Mouse (Mus musculus): ENCODE results near the gene Rgs6.

The Rgs6 gene

DNA sequence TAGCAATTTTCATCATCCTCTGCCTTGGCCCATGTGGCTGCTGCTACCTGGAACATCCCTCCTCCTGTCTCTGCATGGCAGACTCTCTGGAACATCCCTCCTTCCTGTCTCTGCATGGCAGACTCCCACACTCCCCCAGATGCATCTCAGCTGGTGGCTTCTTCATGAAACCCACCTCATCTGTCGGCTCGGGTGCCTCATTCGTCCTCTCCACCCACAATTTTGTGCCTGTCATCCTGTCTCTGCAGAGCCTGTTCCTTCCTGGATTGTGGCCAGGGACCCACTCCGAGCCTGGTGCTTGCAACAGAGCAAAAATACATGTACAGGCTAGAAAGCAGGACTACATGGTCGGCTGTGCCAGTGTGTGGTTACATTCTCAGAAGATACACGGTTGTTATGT, 168.7 kb downstream of the Rgs6 start:
- no peak for DNase-seq (ENCODE audit: low spot score in 2 of 2)

DNA sequence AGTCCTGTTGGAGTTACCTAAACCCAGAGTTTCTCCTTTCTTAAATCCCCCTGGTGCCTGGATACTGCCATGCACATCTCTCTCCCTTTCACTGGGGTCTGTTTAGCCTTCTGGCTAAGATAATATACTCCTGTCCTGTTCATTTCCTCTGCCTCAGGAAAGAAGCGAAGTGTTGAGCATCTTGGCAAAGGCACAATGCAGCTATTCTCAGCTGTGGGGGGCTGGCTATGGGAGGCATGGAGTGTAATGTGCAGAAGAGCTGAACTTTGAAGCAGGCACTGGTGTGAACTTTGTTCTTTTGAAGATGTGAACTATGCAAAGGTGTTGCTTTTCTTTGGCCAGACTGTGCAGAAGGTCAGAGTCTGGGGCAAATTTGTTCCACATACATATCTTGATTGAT, 169.3 kb downstream of the Rgs6 start:
- no peak for DNase-seq (ENCODE audit: low spot score in 2 of 2)

DNA sequence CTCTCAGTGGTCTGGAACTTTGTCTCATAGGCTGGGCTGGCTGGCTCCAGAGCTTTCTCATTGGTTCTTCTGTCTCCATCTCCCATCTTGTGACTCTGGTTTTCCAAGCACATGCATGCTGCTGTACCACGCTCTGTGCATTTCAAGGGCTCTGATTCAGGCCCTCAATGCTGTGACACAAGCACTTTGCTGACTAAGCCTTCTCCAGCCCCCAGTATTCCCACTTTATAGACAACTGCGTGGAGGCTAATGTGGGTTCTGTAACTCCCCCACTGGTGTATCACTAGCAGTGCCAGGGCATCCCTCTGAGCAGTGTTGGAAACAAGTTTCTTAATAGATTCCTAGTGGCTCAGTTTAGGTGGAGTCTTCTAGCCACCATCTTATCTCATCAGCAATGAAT, 174.0 kb downstream of the Rgs6 start:
- DNase-seq (ENCODE audit: low spot score in 2 of 2) = no peak

DNA sequence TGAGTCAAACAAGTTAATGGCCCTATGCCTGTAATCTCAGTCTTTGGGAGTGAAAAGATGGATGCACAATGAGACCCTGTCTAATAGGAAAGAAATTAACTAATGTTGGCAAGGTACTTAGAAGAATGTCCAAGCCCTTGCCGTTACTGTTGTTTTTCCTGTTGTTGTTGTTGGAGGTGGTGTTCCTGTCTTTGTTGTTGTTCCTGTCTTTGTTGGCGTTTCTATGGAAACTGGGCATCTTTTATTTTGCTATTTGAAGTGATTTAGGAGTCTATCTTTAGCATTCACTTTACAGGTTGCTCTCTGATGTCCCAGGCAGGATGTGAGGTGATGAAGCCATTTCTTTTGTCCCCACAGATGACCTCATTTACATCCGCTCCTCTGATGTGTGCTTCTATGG, 180.6 kb downstream of the Rgs6 start:
- DNase-seq (ENCODE audit: low spot score in 2 of 2) = no peak

DNA sequence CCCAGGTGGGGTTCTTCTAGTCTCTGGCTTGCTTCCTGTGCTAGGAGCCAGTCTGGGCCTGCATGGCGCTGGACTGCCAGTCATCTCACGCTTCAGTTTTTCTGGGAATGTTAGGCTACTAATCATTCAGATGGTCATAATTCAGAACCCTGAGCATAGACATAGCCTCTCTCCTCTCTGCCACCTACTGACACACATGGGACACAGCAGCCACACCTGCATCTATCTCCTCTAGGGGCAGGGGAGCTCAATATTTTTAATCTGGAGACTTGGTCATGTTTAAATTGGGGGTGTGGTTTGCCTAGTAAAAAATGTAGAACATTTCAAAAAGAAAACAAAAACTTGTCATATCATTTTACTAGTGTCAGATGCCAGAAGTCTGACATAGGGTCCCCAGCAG, 184.1 kb downstream of the Rgs6 start:
- DNase-seq (ENCODE audit: low spot score in 2 of 2) = no peak

DNA sequence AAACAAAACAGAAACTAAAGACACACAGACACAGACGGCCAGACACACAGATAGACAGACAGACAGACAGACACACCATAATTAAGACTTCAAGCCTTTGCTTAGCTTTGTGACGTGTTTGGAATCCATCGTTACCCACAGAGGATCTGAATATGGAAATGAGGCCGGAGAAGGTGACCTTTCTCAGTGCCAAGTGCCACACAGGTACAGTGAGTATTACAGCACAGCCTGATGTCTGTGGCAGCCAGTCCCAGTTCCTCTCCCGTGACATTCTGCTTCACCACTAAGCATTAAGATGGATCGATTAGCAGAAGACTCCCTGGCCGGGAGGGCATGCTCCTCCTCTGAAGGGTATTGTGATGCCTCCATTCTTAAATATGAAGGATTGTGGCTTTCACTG, 186.5 kb downstream of the Rgs6 start:
- DNase-seq (ENCODE audit: low spot score in 2 of 2) = no peak

DNA sequence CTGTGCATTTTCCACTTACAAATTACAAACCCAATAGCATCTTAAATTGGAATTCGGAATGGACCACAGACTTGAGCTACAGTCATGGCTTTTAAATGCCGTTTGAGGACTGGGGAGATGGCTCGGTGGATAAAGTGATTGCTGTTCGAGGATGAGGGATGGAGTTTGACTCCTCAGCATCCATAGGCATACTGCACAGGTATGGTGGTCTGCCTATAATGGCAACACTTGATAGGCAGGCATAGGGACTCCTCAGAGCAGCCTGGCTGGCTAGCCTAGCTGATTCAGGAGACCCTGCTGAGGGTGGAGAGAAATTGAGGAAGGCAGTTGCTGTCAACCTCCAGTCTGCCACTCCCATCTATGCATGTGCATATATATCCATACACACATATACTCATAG, 188.6 kb downstream of the Rgs6 start:
- no peak for DNase-seq (ENCODE audit: low spot score in 2 of 2)

DNA sequence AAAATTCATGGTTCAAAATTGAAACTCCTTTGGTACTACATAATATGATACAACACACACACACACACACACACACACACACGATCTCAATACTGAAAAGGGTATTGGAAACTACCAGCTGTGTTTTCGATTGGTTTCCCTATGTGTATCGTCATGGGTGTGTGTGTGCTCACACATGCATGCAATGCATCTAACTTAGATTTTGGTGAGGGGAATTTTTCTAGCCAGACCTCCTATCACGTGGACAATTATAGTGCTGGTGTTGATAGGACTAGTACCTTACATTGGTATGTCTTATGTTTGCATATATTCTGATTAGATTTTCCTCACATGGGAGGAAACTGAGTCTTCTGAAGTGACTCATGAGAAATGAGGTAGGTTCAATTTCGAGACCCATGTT, 192.8 kb downstream of the Rgs6 start:
- DNase-seq (ENCODE audit: low spot score in 2 of 2) = no peak

DNA sequence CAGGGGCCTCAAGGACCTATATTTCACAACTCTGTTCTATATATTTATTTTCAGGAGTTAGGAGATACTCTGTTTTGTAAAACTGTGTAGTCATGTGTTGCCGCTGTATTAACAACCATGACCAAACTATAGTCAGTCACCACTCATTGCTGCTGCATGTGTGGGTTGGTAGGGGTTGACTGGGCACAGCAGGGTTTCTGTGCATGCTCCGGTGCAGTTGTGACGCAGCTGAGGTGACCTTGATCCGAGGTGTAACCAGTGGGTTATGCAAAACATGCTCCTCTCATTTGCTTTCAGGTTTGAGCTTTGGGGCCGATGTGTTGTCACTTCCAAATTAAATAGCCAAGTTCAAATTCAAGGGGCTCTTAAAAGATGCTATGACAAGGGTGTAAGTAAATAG, 193.3 kb downstream of the Rgs6 start:
- no peak for DNase-seq (ENCODE audit: low spot score in 2 of 2)

DNA sequence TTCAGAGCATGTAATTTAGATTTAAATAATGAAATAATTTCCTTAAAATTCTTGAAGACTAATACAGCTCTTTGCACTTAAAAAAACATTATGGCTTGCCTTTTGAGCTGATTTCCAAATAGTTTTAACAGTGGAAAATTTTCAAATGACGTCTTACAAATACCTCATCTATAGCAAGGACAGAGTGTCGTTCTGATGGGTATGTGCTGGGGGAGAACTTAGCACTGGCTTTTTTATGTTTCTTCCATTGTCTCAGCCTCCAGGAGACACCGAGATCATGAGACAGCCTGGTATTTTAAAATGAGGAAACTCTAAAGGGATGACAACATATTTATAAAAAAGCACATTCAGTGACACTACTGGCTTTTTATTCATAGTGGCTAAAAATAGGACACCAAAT, 204.0 kb downstream of the Rgs6 start:
- no peak for DNase-seq (ENCODE audit: low spot score in 2 of 2)

DNA sequence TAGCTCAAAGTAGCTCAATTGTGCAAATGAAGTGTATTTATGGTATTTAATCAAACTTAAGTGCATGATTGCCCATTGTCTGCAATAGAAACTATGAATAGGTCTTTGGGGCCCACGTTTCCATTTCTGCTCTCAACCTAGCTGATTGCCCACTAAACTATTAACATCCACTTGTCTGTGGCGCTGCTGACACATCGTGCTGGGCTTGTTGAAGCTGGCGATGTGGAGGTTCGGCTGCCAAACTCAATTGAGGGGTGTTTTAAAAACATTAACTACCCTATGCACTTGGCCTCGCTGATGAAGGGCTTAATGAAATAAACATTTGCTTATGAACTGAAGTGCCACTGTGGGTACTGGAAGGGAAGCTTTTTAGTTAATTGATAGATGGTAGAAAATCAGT, 211.8 kb downstream of the Rgs6 start:
- DNase-seq (ENCODE audit: low spot score in 2 of 2) = no peak

DNA sequence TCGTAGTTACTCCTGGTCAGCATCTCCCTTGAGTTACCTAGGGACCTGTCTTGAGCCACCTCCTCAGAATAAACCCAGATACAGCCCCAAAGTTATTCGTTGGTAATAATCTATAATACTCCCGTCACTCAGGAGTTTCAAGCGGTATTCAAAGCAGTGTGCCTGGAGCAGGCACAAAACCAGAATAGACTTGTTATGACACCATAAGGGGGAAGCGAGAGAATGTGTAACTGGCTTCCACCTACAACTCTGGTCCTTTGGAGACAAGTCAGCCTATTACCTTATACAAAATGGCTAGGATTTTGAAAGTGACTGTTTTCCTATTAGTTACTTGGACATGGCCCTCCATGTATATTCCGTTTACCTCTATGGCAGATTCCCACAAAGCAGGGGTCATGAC, 213.6 kb downstream of the Rgs6 start:
- no peak for DNase-seq (ENCODE audit: low spot score in 2 of 2)

DNA sequence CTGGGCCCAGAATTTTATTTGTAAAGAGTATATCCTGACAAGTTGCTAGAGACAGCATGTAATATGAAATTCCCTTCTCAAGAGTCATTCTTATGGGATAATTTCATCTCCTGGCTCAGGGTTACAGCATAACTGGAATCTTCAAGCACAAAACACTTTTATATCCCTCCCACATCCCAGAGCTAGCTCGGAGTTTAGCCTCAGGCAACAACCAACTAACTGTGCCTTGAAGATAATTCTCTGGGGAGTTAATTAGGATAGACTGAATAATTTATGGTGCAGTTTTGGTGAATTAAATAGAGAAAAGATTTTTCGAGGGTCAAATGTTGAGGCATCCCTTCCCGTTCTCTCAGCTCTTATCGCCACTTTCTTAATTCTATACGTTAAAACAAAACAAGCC, 214.6 kb downstream of the Rgs6 start:
- DNase-seq (ENCODE audit: low spot score in 2 of 2) = no peak

DNA sequence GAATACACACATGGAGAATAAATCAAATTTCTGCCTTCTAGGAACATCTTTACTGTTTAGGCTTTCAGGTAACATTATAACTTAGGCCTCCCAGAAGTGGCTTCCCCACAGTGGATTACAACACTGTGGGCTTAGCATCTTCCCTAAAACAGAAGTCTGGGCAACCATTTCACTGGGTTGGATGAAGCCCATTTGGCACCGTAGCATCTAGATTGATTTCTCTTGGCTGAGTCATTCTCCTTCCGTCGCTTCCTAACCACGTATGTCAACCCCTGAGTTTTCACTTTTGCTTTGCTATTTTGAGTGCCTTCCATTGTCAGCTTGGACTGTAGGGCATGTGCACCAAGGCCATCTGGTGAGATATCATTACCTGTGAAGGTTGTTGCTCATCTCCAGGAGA, 217.1 kb downstream of the Rgs6 start:
- no peak for DNase-seq (ENCODE audit: low spot score in 2 of 2)

DNA sequence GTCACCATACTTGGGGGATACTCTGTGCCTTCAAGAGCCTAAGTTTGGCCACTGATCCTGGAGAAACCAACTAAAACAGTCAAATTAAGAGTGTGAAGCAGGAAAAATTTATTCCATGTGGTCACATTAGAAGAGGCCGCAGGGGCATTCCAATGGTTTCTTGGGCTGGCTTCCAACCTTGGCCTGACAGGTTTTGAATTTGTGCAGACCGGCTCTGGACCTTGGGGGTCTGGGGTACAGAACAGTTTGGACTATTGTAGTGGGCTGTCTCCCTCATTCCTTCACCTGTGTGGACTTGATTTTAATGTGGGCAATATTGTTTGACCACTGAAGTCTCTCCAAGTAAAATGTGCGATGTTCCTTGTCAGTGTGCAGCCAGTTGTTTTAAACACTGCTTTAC, 222.5 kb downstream of the Rgs6 start:
- no peak for DNase-seq (ENCODE audit: low spot score in 2 of 2)

DNA sequence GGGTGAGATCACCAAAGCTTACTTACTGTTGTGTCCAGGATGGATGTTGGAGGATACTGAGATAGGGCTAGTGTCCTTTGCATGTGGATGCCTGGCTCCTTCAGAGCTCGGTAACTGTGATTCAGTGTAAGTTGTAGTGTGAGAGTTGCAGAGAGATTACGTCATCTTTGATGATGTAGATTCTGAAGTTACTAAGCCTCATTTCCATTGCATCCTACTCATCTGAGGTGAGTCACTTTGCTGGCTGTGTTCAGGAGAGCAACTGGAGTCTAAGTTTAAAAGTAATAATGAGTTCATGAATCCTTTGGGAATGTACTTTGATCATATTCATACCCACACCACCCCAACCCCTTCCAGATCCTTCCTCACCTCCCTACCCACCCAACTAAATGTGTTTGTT, 227.9 kb downstream of the Rgs6 start:
- DNase-seq (ENCODE audit: low spot score in 2 of 2) = no peak

DNA sequence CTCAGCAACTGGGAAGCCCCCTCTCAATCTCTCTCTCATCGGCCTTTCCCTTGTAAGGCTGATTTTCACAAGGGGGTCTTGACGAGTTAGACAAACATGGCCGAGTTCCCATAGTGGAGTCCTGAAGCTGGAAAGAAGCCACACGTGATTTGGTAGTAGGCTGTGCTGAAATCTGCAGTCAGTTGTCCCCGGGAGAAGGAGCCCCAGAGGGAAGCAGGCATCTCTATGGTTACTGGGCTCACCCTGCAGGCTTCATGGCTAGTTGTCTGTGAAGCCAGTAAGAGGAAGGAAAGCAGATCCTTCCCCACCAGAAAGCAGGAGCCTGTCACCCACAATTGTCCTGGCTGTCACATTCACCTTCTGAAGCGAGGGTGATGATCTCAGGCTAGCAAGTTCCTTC, 231.2 kb downstream of the Rgs6 start:
- no peak for DNase-seq (ENCODE audit: low spot score in 2 of 2)

DNA sequence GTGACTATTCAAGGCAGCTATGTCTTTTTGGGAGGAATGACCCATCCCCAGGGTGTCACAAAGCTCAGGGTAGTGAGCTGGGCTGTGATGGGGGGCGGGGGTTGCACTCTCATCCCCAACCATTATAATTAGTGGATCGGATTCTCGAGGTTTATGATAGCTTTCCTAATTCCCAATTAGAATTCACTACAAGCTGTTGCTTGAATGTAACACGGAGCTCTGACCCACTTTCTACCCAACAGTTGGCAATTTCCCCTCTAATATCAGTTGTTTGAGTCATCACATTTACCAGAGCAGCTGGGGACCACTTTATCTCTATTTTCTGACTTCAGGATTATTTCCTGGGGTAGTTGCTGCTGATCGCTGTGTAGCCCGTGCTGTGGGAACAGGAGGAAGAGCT, 231.9 kb downstream of the Rgs6 start:
- no peak for DNase-seq (ENCODE audit: low spot score in 2 of 2)

DNA sequence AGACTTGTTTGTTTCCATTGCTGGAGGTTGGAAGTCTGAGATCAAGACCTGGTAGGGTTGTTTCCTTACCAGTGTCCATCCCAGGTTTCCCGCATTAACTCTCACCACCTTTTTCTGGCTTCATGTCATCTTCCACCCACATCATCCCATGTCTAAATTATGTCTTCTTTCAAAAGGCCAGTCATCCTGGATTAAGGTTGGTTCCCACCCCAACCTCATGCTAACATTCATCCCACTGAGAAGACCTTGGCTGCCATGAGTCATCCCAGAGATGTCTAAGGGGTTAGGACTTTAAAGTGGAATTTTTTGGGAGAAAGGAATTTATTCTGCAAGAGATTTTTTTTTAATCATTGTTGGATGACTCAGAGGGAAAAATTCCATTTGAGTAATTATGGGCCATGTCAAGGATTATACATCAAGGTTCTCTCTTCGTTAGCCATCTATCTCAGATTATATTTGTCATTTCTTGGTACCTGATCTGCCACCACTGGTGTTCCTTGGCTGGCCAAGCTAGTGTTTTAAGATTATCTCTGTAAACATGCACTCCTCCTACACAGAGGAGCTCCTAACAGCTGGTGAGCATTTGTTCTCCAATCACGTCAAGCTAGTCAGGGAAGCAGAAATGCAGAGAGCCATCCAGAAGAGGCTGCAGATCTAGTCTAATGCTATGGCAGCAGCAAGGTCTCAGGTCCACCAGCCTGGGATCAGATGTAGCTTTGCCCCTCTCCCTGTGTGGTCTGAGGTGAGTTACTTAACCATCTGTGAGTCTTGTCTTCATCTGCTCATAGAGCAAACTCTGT, 234.9 kb downstream of the Rgs6 start:
- no peak for DNase-seq (ENCODE audit: low spot score in 2 of 2)

DNA sequence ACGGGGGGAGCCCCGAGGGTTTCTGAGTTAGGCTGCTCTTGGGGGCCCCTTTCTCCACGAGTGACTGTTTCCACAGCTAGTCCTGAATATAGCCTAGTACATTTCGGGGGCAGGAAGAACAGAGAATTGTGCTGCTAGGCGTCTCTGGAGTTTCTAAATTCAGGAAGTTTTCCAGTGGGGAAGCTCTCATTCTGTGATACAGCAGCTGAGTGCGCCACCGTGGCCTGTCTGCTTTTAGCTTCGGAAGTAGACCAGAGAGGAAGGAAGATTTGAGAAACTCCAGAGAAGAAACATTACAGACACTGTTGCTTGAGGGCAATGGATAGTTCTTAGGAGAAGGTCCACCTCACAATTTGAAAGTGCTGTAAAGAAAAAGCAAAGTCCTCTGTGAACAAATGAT, 242.2 kb downstream of the Rgs6 start:
- no peak for DNase-seq (ENCODE audit: low spot score in 2 of 2)

DNA sequence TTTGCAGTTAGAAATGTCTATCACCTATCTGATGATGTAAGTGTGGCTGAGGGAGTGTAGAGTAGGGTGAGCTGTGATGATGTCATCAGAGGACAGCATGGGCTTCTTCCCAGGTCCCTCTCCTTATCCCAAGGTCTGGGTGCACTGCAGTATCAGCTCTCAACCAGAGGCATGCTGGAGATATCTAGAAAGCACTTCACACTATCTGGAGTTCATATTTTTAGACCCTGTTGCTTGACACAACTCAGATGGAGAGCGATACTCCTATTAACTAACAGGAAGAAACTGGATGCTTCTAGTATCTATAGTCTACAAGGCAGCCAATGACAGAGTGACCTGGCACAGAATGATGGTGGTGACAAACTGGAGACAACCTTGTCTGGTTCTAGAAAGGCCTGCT, 250.5 kb downstream of the Rgs6 start:
- DNase-seq (ENCODE audit: low spot score in 2 of 2) = no peak

DNA sequence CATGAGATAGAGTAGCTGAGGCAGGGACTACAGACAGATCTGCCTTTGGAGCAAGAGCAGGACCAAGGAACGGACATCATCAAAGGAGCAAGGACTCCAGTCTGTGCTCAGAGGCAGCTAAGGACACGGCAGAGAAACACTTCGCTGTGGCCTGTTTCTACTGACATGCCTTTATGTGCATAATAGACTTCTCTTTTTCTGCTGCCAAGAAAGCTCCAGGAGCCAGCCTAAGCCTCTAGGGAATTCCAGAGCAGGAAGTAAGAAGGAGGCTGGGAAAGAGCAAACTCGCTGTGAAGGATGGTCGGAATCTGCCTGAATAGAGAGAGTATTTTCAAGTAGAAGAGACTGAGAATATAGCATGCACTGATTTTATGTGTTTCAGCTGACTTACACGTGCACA, 253.5 kb downstream of the Rgs6 start:
- DNase-seq (ENCODE audit: low spot score in 2 of 2) = no peak

DNA sequence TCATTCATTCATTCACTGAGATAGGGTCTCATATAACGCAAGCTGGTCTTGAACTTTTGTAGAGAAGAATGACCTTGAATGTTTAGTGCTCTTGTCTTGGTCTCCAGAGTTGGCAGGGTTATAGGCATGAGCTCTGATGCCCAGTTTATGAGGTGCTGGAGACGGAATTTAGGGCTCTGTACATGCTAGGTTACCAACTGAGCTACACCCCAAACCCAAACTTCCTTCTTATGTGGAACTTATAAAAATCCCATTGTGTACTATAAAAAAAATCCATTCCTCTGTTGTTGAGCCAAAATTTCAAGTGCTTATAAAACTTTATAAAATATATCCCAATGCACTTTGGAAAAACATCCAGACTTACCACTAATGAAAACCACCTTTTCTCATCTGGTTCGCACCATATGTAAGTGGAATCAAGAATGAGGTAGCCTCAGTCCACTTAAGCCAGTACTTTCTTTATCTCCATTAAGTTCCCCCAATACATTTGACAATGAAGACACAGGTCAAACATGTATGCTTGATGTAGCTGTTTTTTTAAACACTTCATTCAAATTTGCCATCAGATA, 260.3 kb downstream of the Rgs6 start:
- DNase-seq (ENCODE audit: low spot score in 2 of 2) = no peak

DNA sequence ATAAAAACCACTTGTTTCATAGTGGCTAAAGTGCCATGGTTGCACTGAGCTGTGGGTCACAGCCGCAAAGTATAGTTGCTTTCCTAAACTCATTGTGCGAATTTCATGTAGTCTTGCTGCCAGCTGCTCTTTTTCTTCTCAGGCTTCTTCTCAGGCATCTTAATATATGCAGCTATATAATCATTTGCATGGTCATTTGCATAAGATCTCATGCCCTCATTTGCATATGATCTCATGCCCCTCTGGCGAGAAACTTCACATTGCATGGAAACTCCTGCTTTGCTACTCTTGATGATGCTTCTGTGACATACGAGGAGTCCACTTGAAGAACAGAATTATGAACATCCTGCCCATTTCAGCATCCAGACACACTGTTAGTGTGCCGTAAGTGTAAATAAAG, 266.8 kb downstream of the Rgs6 start:
- no peak for DNase-seq (ENCODE audit: low spot score in 2 of 2)
